Mouse (Mus musculus) bone marrow macrophage, adult 2 months (primary cell): ENCODE data around the gene Frem1.

Experiments
- CTCF ChIP-seq: IDR thresholded peaks from 2 replicates; pipeline ENCODE4 v1.5.1; 2012; ENCODE audit warnings: low read depth, mild to moderate bottlenecking, low read length, moderate library complexity
- POLR2A ChIP-seq: IDR thresholded peaks from 2 replicates; pipeline ENCODE4 v1.6.1; 2012; ENCODE audit warnings: mild to moderate bottlenecking, low read depth, low read length, borderline replicate concordance

DNA sequence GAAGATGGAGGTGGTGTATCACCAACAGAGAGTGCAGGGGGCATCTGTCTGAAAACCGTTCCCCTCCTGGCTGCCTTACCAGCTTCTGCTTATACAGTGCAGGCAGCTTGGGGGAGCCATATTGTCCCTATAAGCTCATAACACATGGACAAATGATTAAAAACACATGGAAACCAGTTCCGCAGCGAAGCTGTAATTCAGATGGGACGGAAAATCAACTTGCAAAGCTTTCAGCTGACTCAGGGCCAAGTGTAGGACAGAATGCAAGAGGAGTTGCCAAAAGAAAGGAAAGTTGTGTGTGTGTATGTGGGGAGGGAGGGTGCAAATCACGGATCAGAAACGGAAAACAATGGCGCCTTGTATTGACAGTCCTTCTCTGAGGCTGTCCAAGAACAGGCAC is 161.1 kb downstream of the Frem1 start:
- TF ChIP-seq CTCF (no peak), POLR2A (no peak)
